Mouse (Mus musculus) urinary bladder, postnatal 25 days (tissue): ENCODE data around the gene Cldn19.
A peak's percentile ranks its signal among the peaks of the same experiment; 100 is the strongest.

Experiments used
- DNase-seq: peaks from one replicate; pipeline ENCODE4 v3.0.0; 2022; ENCODE audit warnings: low spot score

Gene Cldn19

DNA sequence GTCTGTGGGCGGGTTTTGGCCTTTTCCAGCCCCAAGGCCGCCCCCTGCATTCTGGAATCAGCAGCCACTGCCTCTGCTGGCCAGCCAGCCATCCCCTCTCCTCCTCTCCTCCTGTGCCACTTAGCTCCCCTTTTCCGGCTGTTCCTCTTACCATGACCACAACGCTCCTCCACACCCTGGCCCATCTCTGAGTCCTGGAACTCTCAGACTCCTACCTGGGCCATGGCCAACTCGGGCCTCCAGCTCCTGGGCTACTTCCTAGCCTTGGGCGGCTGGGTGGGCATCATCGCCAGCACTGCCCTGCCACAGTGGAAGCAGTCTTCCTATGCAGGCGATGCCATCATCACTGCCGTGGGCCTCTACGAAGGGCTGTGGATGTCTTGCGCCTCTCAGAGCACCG, at the start of gene Cldn19:
TSS of gene Cldn19 (plus strand) at position 64 of the 400 bp plus-strand sequence.
- no peak for DNase-seq

DNA sequence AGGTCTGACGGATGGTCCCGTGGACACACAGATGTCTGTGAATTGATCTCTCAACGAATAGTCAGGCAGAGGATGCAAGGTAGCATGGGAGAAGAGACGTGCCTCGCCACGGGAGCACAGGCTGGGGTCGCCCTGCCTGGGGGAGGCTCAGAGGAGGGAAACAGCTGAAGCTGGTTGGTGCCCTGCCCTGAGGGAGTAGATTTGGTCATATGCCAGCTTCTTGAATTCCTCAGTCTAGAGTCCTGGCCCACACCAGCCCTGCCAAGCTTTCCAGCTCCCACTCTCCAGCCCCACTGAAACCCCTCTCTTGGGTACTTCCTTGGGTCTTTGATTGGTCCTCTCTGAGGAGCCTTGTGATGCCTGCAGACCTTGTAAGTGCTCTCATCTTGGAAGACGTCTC, 38.5 kb upstream of the Cldn19 start:
- DNase-seq = no peak

DNA sequence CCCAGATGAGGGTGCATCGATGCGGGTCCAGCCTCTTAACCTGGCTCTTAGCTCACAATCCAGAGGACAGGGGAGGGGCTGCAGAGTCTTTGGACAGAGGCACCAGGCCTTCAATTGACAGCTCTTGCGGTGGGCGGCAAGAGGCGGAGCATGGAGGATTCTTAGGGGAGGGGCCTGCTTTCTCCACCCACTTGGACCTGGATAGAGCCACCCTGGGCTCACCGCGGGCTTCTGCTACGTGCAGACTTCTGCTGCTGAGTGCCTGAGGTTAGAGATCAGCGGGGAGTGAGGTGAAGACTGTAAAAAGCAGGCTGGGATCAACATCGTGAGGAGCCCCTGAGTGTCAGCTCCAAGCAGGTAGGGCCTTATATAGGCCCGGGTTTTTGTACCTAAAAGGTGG, 37.0 kb upstream of the Cldn19 start, which contains the start of gene Tmem269:
TSS of gene Tmem269 (minus strand) at position 49 of the 400 bp plus-strand sequence.
- no peak for DNase-seq

DNA sequence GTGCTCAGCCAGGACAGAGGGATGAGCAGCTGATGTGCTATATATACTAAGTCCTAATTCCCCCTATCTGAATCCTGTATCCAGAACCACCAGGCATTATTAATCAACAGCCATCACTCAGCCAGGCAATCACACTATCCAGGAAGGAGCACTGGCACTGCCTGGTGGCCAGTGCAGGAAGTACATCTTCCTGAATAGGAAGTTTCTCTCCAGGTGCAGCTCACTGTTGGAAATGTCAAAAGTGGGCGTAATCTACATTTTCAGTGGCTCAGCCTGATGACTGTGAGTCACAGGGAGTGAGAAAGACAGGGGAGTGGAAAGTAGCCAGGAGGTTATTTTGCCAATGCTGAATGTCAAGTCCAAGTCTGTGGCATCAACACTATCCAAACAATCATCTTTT, 31.5 kb upstream of the Cldn19 start:
- DNase-seq = no peak

DNA sequence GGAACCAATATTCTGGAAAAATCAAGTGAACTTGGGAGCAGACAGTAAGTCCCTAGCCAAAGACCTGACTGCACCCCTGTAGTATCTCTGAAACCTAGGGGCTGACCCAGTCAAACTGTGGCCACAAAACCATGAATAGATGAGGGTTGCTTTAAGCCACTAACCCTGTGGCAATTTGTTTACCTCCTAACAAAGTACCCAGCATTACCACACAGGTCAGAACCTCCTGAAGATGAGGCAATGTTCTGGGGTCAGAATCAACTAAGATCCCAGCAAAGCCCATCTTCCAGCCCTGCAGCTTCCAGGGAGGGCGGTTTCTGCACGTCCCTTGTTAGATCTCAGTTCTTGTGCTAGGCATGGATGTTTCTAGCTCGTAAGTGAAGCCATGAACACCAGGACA, 30.7 kb upstream of the Cldn19 start:
- no peak for DNase-seq

DNA sequence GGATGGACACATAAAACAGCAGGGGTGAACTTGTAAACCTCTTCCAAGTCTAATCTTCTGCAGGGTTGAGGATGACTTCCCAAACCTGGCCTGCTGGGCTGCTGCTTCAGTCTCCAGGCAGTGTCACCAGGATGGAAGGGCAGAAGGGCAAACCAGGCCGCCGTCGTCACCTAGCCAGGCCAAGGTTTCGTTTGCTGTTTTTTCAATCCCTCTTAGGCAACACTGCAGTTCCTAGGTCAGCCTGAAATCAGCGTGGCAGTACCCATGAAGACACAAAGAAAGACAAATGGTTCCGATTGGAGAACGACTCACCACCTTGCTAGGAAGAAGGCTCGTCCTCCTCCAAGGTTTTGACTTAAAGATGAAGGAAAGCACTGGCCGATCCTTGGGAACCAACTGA, 29.5 kb upstream of the Cldn19 start:
- DNase-seq = no peak

DNA sequence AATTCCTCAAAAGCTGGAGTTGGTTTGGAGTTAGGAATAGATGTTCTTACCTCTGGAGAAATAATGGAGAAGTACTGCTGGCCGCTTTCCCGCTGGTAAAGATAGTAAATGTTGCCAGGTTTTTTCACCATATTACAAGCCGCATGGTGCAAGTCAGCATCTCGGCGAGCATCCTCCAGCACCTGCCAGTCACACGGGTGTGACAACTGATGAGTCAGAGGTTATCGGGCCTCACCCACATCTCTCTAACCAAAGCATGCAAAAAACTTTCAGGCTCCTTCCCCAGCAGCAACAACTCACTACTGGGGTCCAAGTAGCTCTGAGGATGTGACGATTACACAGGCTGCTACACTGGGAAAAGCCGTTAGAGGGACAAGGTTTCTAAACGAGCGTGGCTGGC, 28.5 kb upstream of the Cldn19 start:
- DNase-seq = no peak

DNA sequence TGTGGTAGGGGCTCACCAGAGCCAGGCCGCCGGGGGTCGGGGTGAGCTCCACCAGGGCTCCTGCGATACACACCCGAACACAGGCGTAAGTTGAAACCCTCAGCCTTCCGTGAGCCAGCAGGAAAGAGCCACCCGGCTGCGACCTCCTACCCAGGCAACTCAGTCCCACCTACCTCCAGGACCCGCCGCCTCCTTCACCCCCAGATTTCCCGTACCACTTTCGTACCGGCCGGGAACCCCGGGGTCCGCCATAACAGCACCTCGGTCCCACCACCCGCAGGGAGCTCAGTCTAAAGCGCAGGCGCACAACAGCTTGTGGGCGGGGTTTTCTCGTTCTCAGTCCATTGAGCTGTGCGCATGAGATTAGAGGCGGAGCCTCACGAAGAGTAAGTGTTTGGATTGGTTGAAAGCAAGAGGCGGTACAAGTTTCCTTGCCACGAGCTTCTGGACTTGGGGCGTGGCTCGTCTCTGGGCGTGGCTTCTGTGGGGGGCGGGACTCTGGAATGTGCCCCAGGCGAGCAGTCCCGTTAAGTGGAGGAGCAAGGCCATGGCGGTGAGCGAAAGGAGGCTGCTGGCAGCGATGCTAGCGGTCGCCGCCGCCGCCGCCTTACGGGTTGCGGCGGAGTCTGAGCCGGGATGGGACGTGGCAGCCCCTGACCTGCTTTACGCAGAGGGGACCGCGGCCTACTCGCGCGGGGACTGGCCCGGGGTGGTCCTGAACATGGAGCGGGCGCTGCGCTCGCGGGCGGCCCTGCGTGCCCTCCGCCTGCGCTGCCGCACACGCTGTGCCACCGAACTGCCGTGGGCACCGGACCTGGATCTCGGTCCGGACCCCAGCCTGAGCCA, 22.6 kb upstream of the Cldn19 start, which contains the start of the genes AU022252 and P3h1:
TSS of gene AU022252 (minus strand) at position 303 of the 846 bp plus-strand sequence.
TSS of gene P3h1 (plus strand) at position 506 of the 846 bp plus-strand sequence.
- peak; percentile 98 for DNase-seq

DNA sequence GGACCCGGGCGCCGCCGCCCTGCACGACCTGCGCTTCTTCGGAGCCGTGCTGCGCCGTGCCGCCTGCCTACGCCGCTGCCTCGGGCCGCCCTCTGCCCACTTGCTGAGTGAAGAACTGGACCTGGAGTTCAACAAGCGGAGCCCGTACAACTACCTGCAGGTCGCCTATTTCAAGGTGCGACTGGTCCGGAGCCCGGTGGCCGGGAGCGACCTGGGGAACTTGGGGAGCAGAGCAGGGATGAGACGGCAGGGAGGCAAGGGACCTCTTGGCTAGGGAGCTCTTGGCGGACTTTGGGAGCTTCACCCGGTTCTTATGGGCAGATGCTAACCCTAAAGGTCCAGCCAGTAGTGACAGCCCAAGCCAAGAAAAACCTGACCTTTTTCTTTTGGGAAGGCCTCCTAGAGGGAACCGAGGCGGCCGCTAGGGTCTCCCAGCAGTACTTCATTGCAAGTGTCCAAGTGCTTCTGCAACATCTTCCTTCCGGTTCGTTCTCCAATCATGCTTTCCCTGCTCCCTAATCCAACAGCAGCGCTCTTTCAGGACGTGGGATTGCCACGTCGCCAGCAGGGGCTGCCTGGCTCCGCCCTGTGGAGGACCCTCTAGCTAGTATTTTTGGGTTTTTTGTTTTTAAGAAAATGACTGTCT, 21.8 kb upstream of the Cldn19 start:
- DNase-seq = peak; percentile 32

DNA sequence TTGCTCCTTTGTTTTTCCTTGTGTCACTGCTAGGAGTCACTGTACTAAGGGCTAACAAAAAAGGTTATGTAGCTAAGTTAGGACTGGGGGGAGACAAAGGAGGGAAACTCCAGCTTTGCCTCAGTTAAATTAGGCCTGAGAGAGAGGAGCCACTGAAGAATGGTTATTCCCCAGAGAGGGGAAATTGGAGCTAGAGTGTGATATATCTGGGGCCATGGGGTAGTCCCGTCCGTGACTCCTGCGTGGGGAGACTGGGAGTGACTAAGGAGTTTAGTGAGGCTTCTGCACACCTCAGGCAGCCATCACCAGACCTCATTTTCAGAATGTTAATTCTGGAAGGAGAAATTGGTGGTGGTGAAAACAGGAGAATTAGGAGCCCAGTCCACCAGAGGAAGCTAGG, 20.9 kb upstream of the Cldn19 start:
- DNase-seq = no peak

DNA sequence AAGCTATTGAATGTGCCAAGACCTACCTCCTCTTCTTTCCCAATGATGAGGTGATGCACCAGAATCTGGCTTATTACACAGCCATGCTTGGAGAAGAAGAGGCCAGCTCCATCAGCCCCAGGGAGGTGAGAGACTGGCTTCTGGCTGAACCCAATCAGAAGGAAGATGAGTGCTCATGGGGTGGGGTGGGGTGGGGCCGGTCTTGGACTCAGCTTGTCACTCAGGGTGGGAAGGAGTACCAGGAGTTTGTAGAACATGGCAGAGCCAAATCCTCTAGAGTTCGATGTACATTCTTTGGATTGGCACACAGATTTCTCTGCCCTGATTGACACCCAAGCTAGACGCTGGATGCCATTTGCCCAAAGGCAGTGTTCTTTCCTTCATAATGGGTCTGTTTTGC, 16.6 kb upstream of the Cldn19 start:
- no peak for DNase-seq

DNA sequence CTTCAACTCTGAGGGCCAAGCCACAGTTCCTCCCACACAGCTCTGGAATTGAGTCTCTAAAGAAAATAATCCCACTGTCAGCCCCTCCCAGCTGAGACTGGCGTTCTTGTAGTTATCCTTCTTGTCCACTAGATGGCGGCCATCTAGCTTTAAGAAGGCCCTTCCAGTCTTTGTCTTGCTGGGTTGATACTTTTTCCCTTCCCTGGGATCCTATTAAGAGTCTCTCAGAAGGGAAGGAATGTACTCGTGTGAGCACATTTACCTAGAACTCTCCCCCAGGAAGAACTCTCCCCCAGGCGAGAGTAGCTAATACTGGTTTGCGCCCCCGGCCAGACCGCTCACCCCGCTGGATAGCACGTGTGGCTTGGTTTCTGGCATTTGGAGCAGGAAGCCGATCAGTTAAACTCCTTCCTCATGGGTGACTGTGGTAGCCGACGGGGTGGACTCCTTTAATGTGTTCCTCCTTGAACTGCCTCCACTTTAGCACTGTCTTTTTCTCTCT, 16.0 kb upstream of the Cldn19 start:
- DNase-seq = no peak

DNA sequence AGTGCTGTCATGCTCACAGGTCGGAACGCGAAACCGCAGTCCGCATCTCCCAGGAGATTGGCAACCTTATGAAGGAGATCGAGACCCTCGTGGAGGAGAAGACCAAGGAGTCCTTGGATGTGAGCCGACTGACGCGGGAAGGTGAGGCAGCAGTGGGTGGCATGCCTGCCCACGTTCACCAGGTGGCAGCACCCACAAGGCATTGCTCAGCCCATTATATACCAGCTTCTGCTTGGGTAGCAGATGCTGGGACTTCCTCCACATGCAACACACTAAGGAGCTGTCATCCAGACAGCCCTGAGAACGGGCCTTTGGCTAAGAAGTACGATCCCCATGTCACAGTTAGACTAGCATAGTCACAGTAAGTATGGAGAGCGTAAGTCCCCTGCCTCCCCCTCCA, 13.6 kb upstream of the Cldn19 start:
- DNase-seq = no peak

DNA sequence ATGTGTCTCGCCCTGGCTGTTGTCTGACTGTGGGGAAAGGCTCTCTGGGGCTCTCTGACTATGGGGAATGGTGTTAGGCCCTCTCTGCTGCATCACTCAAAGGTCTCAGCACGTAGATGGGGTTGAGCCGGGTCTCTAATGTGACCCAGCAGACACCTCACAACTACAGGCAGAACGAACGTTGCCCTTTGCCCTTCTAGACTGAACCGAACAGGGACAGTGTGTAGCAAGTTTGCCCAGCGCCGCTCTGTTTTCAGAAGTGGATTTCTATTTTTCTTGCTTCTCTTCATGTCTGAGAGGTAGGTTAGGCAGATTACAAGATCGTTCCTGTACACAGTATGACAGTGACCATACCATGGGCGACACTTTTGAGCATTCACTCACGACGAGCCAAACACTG, 12.6 kb upstream of the Cldn19 start:
- no peak for DNase-seq

DNA sequence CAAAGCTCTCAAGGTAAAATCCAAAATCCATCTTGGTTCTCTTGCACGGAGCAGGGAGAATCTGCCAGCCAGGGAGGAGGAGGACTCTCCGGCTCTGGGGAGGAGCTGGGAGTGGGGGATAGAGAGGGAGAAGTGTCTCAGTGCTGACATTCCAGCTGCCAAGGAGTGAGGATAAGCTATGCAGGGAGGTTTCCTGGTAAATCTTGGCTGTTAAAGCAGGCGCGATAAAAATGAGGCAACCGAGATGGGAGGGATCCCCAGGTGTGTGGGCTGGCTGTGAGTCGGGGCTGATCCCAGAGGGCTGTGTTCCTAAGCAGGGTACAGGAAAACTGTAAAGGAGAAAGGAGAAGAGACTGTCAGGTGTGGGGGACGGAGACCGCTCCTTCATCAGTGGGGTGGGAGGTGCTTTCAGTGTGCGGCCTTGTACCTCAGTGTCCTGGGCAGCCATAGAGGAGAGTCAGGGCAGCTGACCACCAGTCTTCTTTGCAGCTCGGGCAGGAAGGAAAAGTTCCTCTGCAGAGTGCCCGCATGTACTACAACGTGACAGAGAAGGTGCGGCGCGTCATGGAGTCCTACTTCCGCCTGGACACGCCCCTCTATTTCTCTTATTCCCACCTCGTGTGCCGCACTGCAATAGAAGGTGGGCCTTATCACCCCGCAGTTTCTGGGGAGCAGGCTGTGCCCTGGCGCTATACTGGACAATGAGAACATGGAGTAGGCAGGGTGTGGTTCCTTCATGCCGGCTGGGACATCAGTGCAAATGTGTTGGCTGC, 10.6 kb upstream of the Cldn19 start:
- no peak for DNase-seq

DNA sequence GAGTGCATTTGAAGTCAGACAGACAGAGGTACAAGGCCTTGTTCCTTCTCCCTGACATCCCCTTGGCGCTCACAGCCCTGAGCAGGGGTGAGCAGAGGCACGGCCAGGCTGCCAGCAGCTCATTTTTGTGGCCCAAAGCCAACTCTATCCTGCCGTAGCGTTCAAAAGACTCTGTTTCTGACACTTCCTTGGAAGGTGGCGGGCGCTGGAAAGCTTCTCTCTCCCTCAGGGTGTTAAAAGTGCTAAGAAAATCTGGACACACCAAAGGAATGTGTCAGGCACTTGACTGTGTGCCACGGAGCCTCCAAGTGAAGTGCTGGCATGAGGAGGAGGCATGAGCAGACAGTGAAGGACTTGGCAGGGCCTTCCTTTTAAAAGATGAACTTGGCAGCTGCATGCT, 9.7 kb upstream of the Cldn19 start:
- no peak for DNase-seq

DNA sequence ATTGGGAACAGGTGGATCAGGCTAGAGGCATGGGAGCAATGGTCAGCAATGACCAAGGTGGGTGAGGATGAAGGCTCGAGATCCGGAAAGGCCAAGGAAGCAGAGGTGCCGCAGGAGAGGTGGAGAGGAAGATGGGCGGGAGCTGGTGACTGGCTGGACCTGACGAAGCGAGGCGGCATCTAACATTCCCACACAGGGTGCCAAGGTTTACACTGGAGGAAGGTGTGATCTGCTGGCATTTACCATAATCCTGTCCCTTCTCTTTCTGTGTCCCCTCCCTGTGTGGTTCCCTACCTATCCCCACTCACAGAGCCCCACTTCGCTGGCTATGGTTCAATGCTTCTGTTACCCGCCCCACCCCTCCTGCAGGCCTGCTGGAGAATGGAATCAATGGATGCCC, 9.3 kb upstream of the Cldn19 start:
- DNase-seq = no peak

DNA sequence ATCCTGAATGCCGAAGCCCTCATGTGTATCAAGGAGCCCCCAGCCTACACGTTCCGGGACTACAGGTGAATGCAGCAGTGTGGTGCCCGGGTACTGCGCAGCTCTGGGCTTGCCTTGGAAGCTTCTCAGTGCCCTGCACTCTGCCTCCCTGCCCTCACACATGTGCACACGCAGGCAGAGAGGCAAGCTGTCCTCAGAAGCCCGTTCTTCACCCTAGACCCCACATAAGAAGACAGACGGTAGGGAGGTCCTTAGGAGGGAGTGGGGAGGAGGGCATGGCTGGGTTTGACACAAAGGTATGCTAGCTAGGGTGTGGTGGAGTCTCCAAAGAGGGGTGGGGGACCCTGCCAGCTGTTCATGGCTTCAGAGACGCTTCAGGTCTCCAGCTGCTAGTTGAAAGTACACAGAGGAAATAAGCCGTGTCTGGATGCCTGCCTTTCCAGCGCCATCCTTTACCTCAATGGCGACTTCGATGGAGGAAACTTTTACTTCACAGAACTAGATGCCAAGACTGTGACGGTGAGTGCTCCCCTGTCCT, 8.5 kb upstream of the Cldn19 start:
- no peak for DNase-seq

DNA sequence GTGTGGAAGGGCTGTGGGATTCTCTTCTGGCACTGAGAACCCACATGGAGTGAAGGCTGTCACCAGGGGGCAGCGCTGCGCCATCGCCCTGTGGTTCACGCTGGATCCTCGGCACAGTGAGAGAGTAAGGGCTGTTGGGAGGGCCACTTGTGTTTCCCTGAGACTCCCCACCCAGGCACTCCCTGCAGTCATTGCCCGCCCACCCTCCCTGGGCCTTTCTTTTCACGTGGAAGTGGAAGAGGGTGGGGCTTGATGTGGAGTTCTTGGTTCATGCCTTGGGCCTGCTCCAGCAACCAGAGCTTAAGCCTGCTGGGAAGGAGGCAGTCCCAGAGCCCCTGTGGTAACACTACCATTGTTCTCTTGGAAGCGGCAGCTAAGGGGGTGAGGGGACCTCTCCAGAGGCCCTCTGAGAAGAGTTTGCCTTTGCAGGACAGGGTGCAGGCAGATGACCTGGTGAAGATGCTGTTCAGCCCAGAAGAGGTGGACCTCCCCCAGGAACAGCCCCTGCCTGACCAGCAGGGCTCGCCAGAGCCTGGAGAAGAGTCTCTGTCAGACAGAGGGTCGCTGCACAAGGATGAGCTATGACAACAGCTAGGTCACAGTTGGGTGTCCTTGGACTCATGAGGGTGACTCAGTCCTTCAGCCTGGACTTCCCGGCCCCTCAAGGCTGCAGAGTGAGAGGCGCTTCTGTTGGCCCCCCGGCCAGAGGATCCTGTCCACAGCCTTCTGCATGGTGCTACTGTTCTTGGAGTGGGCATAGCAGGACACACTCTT, 7.6 kb upstream of the Cldn19 start:
- DNase-seq = peak; percentile 69

DNA sequence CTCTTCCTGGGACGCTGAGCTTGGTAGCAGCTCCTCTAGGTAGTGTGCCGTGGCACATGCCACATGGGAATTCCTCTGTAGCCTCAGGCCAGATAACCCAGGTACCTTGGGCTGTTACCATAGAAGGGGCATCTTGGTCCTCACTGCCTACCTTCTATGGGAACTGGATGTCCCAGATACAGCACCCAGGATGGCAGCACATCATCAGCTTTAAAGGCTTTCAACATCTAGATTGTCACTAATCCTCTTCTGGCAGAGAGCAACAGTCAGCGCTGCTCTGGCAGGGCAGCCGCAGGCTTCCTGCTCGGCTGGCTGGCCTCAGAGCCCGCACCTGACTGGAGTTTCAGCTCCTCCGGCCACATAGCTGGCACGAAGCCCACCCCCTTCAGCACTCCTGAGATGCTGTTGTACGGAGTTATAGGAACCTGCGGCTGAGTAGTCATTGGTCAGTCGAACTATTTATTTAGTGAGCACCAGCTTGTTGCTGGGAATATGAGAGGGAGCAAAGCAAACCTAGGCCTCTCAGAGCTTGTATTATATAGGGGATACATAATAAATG, 6.7 kb upstream of the Cldn19 start:
- no peak for DNase-seq
